Mouse (Mus musculus) frontal cortex, postnatal 14 days (tissue): ENCODE results near the gene Iqgap2.
A peak's percentile ranks its signal among the peaks of the same experiment; 100 is the strongest.

Experiments used
- DNase-seq, 2 experiments: peaks; one replicate each; pipeline ENCODE4 v3.0.0; 2022; ENCODE audit warnings: low spot score in 2 of 2

The Iqgap2 gene

DNA sequence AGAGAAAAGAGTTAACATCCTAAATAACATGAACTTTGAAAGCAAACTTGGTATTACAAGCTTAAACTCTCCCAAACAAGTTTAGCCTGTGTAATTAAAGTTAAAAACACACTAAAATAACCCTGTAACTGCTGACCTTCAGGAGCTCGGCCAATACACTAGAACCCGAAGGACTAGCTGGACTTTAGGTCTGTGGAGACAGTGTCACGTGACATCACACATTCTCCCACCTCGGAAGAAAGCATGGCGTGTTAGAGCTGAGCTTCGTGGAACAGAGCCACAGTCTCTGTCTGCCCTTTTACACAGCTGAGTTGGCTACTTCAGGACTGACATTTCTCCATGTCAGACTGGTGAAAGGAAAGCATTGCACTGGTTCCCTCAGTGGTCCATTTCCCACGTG lies 4.3 kb downstream of the Iqgap2 start:
- no peak for DNase-seq

DNA sequence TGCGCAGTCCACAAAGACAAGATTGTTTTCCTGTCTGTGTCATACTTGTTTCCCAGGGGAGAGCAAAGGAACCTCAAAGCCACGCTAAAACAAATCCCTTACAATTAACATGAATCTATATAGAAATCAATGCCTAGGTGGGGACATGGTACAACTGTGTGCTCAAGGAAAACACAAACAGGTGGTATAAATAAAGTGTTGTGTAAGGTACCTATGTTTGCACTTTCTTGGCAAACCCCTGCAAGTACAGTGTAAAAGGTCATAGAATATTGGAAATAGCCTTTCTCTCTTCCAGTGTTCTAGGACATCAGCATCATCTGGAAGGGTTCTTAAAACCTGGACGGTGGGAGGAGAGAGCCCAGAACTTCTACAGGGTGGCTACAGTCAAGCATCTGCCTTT lies 7.3 kb downstream of the Iqgap2 start:
- DNase-seq: no peak

DNA sequence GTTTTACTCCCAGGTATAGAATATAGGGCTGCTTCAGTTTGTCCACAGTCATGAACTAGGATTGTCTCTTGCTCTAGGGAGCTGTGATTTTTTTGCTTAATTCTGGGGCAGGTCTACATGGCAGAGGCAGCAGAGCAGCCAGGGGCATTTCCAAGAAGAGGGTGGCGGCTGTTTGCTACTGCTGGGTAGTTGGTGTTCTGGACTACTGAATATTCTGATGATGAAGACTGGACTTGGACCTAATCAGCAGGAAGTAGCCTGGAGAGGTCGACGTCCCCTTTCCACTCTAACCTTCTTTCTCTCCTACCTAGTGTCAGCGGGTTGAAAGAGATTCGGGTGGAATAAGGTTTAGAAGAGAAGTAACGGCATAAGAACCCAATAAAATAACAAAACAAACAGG lies 9.7 kb downstream of the Iqgap2 start:
- DNase-seq: no peak

DNA sequence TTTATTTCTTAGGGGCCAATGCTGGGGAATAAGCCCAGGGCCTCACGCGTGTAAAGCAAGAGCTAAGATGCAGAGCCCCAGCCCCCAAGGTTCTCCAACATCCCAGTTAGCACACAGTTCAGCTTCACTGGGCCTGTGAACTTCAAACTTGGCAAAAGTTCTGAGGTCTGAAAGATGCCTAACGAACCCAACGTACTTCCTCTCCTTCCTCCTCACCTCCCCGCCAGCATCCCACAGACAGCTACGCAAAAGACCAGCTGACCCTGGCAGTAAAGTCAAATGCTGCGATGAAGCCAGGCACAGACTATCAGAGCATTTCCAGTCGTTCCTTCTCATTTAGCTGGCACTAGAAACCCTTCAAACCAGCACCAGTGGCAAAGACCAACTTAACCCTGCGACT lies 10.3 kb downstream of the Iqgap2 start:
- DNase-seq: no peak

DNA sequence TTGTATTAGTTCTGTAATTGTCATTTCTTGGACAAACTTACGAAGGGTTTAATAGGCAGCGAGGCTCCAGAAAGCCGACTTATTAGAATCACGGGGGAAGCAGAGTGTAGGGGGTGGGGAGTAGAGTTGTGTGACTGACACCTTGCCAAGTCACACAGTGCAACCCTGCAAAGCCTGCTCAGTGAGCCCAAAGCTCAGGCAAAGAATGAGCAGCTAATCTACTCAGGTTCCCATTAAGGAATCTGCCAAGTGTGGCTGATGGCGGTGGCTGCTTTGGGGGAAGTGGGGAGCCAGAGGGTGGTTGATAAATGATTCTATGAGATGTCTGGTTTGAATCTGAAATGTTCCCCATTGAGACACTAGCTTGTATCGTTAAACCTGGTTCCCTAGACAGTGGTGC lies 11.1 kb downstream of the Iqgap2 start:
- DNase-seq: no peak

DNA sequence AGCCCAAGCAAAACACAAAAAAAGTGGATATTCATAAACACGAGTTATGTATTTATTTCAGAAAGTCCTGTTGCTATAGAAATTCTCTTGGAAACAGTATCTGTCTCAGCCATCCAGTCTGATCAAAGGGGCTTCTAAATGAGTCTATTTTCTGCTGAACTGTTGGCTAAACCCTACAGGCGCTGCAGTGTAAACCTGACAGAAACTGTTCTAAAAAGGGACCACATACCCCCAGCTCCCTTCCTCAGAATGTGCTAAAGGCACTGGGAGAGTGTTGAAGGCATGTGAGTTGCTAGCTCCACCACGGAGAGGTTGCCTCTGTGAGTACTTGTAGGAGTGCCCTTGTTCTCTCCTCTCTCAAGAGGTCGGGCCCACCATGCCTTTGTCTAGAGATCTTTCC lies 19.7 kb downstream of the Iqgap2 start:
- no peak for DNase-seq

DNA sequence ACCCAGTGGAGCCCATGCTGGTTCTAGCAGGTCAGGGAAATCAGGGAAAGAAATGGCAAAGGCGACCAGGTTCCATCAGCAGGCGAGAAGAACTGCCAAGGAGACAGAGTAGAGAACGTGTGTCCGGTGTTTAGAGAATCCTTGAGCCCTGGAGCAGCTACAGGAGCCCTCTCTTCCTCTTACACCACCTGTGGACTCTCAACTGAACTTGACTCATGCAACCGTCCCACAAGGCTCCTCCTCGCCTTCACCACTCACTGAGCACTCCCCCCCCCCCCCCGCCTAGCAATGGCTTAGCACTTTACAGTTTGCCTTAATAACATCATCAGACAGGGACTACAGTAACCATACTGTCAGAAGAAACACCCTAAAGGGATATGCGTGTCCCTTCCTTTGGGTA lies 21.1 kb downstream of the Iqgap2 start:
- no peak for DNase-seq

DNA sequence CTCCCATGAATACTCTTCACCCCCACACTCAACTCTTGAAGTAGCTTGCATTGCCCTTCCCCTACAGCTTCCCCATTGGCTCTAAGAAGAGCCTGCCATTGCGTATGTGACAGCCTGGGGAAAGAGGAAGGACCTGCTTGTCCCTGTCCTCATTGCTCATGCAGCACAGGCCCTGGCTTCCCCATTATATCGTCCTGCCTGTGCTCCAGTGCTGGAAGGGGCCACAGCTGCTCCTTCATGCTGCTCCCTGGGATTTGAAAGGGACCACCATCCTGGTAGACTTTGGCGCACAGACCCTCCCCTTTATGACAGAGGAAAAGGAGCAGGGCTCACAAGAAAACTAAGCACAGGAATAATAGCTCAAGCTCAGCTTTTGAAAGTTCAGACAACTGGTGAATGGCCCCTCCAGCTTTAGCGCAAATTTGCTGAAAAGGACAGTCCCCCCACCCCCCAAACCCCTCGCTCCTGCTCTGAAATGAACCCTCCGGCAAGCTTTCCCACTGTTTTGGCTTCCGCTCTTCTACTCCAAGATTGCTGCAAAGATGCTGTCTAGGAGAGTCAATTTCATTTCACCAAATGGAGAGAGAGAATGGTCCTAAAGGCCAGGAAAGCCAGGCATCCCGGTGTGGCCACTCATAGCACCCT lies 22.7 kb downstream of the Iqgap2 start:
- no peak for DNase-seq

DNA sequence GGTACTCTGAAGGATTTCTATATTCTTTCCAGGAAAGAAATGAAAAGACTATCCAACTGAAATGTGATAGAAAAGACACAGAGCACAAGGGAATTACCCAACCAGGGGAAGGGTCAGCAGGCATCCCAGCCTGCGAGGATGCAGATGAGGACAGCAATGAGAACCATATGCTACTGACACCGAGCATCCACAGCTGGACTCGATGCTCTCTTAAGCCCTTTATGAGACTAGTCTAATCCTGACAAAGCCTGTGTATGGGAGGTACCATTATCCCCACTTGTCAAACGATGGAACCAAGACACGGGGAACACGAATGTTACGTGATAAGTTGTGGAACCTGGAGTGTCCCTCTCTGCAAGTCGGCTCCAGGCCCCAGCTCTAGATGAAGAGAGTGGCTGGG lies 29.5 kb downstream of the Iqgap2 start:
- DNase-seq: no peak

DNA sequence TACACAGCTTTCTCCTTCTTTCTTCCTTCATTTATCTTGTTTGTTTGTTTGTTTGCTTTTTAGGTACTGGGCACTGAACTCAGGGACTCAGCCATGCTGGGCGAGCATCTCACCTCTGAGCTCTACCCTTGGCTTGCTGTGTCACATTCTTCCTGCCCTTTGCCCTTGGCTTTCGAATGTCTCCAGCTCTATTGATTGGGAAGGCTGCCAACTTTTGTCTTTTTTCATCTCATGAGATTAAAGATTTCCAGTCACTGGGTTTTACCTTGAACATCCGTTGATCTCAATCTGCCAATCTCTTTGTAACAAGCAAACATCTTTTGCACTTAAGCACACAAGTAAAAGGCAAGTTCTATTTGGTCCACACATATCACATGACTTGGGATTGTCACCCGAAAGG lies 32.5 kb downstream of the Iqgap2 start:
- DNase-seq: no peak

DNA sequence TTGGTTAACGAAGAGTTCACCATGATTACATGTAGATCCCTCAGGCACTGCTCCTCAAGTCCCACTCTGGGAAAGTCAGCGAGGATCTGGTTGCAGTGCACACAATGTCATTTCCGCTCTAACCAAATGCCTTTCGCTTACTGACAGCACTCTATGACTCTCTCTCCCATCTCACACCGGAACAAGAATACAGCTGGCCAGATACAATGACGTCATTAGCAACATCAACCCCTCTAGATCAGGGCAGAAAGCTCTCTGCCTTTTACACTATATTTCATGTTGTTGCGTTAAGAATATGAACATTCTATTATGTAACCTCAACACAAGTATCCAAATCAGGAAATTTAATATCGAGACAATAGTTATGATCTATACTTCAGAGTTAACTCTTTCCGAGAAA lies 32.9 kb downstream of the Iqgap2 start:
- no peak for DNase-seq

DNA sequence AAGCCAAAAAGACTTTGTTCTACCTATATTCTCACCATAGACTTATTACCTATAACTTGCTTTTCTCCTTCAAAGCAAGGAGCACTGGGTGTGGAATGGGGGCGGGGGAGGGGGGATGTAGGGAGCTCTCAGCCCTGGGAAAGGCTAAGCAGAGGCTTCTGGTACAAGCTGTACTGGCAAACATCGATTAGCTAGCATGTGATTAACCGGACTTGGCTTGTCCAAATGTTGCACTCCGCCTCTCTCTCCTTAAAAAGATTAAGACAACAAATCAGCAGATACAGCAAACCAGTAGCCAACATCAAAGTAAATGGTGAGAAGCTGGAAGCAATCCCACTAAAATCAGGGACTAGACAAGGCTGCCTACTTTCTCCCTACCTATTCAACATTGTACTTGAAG lies 36.2 kb downstream of the Iqgap2 start:
- DNase-seq: no peak

DNA sequence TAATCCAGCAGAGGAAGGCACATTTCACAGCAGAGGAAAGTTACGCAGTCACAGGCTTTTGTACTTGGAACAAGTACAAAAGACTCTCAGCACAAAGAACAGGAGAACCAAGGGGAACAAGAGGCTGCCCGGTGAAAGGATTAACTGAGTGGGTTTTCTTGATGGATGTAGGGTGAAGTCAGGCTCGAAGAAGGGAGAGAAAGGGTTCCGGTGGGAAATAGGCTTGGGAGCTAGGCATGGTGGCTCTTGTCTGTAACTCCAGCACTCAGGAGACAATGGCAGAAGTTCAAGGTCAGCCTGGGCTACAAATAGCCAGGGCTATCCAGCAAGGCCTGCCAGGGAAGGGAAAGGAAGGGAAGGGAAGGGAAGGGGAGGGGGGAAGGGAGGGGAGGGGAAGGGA lies 40.1 kb downstream of the Iqgap2 start:
- no peak for DNase-seq

DNA sequence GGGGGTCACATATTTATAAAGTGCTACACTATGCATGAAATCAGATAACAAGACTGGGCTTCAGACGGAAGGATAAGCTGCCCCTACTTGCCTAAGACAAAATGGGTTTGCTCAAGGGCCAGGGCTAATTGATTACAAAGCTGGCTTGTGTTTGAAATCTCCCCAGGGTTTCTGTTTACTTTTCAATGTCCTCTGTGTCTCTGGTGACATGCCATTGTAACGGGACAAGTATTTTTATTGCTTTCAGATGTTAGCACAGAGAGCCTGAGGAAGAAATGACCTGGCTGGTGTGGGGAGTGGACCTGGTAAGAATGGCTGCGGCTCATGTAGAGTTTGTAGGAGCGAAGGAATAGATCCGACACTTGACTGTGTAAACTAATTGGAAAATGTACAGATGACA lies 41.3 kb downstream of the Iqgap2 start:
- no peak for DNase-seq

DNA sequence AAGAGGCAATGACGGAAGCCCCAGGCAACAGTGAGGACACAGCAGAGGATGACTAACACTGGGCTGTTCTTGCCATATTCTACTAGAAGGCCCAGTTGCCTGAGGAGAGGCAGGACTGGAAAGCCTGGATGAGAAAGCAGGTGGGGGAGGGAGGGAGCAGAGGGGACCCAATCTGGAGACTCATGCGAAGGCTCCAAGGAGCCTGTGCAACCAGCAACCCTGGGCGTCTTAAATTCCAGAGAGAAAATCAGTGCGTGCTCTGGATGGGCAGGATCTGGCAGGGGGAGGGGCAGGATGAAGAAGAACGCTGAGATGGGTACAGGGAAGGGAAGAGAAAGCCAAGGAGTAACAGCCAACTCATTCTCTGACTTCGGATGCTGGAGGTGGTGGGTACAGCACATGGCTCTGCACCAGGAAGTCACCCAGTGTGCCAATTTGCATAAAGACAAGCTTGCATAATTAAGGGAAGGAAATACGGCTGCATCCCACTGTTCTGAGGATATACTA lies 42.2 kb downstream of the Iqgap2 start:
- peak in 1 of 2 experiments; percentile 22 for DNase-seq

DNA sequence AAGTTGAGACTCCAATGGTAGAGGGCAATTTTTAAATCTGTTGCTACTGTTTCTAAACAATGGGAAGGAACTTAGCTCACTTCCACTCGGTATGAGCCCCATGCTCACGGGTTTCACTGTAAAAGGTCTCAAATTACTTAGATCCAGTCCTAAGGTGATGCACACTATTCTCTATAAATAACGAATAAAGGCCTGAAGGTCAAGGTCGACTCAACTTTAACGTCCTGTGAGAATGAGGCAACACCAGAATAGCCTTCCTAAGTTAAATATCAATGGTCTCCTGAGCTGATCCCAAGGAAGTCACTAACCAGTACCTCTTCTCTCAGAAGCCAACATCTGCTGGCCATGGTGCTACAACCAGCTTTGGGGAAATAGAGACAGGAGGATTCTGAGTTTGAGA lies 45.4 kb downstream of the Iqgap2 start:
- DNase-seq: no peak

DNA sequence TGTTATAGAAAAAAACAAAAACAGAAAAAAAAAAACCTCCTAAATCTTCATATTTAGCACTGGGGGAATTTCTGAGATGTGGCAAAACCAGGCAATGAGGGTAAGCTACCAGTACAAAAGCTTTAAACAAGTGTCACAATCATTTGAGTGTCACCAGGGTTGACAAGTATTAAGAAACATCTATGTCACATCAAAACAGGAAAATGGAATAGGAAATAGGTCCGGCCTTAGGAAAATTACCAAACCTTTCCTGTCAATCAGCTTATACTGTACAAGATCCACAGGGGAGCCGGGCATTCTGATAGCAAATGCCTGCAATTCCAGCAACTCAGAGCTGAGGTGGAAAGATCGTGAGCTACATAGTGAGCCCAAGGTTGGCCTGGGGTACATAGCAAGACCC lies 46.8 kb downstream of the Iqgap2 start:
- no peak for DNase-seq

DNA sequence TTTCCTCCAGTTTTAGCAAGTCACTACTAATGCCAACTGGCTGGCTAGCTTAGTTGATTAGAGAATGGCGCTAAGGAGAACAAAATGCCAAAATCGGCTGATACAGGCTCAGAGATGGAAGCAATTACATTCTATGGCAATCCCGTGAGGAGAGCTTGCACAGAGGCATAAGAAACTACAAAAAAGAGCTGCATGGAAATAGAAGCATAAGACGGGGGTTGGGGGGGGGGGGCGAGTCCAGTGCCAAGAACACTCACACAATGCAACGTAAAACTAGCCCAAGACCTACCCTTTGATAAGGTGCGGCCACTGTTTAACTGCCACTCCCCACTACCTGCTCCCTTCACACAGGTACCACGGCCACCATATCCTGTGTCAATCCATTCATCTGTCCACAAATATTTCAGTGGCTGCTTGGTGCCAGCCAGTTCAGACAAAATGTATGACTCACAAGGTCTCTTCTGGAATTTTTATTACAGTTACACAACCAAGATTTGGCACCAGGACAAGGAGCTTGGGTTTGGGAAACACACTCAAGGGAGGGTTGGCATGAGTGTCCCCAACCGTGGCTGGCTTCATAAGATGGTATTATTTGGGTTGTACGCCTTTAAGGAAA lies 48.2 kb downstream of the Iqgap2 start:
- no peak for DNase-seq

DNA sequence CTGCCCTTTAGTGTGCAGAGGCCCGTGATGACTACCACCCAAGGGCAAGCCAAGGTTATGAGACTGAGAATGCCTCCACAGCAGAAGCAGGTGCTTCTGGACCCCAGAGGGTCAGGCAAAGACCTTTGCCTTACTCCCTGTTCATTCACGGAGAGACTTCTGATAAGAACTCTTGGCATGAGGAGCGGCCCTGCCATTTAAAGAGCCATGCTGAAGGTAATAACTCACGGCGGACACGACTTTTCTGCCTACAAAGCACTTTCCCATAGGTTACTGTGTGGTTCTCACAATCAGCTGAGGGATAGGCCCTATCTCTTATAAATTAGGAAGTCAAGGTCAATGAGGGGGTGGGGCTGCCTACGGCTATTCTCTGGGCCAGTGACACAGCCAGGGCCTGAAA lies 48.9 kb downstream of the Iqgap2 start:
- no peak for DNase-seq

DNA sequence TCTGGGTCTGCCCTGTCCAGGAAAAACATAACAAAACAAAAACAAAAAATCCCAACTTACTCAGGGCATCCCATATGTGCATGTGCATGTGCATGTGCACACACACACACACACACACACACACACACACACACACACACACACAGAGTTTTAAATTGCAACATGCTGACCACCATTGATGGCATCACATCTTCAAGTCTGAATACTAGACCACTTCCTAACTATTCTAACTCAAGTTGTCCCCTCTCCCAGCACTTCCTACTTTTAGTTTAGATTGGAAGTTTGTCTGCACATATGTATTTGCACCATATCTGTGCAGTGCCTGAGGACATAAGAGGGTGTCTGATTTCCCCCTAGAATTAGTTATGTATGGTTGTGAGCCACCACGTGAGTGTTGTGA lies 49.8 kb downstream of the Iqgap2 start:
- DNase-seq: no peak

DNA sequence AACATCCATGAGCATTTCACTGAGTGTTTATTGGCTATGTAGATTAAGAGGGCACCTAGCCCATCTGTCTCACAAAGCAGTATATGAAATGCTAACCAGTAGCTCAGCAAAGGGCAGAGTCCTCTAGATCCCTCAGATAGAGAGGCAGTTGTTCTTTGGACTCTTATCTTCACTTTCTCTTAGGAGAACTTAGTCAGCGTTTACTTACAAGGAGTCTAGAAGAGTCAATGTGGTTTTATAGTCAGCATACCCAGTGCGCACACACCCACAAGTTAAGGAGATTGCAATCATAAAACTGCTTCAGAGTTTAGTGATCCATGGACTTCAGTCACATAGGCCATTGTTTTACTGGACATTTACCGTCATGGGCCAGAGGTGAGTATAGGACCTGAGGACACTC lies 54.8 kb downstream of the Iqgap2 start:
- no peak for DNase-seq

DNA sequence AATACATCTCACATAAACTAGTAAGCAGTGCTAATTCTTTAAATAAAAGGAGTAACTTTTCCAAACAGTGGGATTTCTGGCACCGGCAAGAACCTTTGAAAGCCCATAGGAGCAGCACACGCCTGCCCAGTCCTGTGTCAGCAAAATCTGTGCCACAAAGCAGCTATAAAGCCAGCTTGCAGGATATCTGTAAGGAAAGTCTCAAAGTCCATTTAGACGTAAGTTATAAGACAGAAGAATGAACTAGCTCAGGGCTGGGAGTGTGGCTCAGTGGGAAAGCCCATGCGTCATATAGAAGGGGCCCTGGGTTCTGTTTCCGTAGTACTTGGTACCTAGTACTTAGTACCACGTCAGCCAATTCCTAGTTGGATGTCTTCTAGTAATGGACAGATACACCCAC lies 58.2 kb downstream of the Iqgap2 start:
- DNase-seq: no peak

DNA sequence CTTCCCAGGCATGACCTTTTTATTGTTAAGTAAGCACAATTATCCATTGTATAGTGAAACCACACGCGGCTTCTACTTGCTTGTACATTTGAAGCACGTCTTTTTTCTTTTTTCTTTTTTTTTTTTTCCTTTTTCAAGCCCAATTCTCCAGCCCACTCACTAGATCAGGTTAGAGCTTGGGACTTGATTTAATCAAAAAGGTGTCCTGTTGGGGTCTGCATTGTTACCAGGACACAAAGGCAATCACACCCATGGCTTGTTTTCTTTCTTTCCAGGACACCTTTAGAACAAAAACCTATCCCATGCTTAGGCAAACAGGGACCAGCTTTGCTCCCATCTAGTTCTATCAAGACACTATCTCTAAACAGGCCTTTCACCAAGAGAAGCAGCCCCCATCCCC lies 59.0 kb downstream of the Iqgap2 start:
- no peak for DNase-seq

DNA sequence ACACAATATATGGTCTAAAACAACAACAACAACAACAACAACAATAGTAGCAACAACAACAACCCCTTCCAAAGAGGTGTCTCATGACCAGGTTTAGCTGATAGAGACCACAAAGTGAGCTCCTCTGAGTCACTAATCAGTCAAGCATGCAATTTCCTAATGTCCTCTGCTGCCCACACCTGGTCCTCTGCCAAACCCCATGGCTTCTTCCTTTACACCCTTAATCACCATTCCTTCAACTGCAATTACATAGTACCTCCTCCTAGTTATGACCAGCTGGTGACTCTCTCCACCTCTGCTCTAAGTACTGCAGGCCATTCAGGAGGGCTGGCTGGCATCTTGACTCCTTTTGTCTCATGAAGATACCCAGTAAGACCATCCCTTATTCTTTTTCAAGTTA lies 60.0 kb downstream of the Iqgap2 start:
- DNase-seq: no peak
